Mouse (Mus musculus) liver, adult 2 months (tissue): ENCODE measurements at regions not wholly inside any gene's neighbourhood (a gene's known extent, or its start where the extent isn't known, plus 50 kb on each side); places are given as distances from the start of the nearest gene placed in this dataset.

Experiments
- CTCF ChIP-seq: fragments of 200-500 bp; IDR thresholded peaks from 2 replicates; pipeline ENCODE4 v1.5.1; 2011; ENCODE audit warnings: low read depth, low read length, control low read depth
- POLR2A ChIP-seq: fragments of 200-500 bp; IDR thresholded peaks from 2 replicates; pipeline ENCODE4 v1.6.1; 2011; ENCODE audit warnings: low read length, control low read depth; ENCODE audit not compliant: insufficient read depth; ENCODE audit errors: extremely low read depth

- TF ChIP-seq CTCF (no peak), POLR2A (no peak)
These were observed 542.2 kb upstream of the B3galt2 start for GRCm38 (mm10) chr1:143098307-143098706.
